Mouse (Mus musculus) embryo, embryonic 11.5 days (tissue): Measurements from ENCODE around the gene Espl1.
"Not testable (repeated sequence)": the region's sequence is repeated elsewhere in the genome, so short reads cannot be mapped to it uniquely, and the experiment has no call there.

Source experiments
- DNase-seq: peaks from one replicate; pipeline ENCODE4 v3.0.0-alpha.2; 2012; ENCODE audit warnings: low read depth, low spot score

Espl1 gene

GRCm38 (mm10) chr15:102335254-102335653, 39.2 kb downstream of the Espl1 start:
- DNase-seq, result no peak

GRCm38 (mm10) chr15:102335925-102336324, 39.9 kb downstream of the Espl1 start:
- DNase-seq, result not testable (repeated sequence)

GRCm38 (mm10) chr15:102336946-102337345, 40.9 kb downstream of the Espl1 start:
- DNase-seq, result no peak

GRCm38 (mm10) chr15:102339612-102340011, 43.5 kb downstream of the Espl1 start:
- DNase-seq, result no peak

- no peak for DNase-seq
These were observed 45.5 kb downstream of the Espl1 start for GRCm38 (mm10) chr15:102341580-102341979.

GRCm38 (mm10) chr15:102344490-102344889, 48.4 kb downstream of the Espl1 start:
- no peak for DNase-seq

- DNase-seq, result no peak
These were observed 50.4 kb downstream of the Espl1 start for GRCm38 (mm10) chr15:102346444-102346843.

- peak; percentile 93 for DNase-seq
These were observed 54.3 kb downstream of the Espl1 start, which contains the start of gene Aaas for GRCm38 (mm10) chr15:102350138-102350941. TSS of gene Aaas (minus strand) at chr15:102350771.

- no peak for DNase-seq
These were observed 54.9 kb downstream of the Espl1 start for GRCm38 (mm10) chr15:102350942-102351291.

GRCm38 (mm10) chr15:102352177-102352576, 56.1 kb downstream of the Espl1 start:
- DNase-seq, result no peak

- DNase-seq, result no peak
These were observed 57.9 kb downstream of the Espl1 start for GRCm38 (mm10) chr15:102353986-102354385.

- DNase-seq, result peak; percentile 39
These were observed 59.2 kb downstream of the Espl1 start for GRCm38 (mm10) chr15:102355134-102355870.

- peak; percentile 50 for DNase-seq
These were observed 59.9 kb downstream of the Espl1 start for GRCm38 (mm10) chr15:102355871-102356441.

GRCm38 (mm10) chr15:102356501-102357325, 60.6 kb downstream of the Espl1 start:
- no peak for DNase-seq

- no peak for DNase-seq
These were observed 62.1 kb downstream of the Espl1 start for GRCm38 (mm10) chr15:102358126-102358525.

GRCm38 (mm10) chr15:102358834-102359233, 62.8 kb downstream of the Espl1 start:
- no peak for DNase-seq

- no peak for DNase-seq
These were observed 66.6 kb downstream of the Espl1 start for GRCm38 (mm10) chr15:102362648-102363047.

- DNase-seq, result no peak
These were observed 68.6 kb downstream of the Espl1 start for GRCm38 (mm10) chr15:102364678-102365077.

- DNase-seq, result no peak
These were observed 70.2 kb downstream of the Espl1 start for GRCm38 (mm10) chr15:102366238-102366637.

- DNase-seq, result no peak
These were observed 70.8 kb downstream of the Espl1 start, which contains the start of gene Sp7 for GRCm38 (mm10) chr15:102366733-102367344. TSS of gene Sp7 (minus strand) at chr15:102367182.

GRCm38 (mm10) chr15:102369972-102370371, 73.9 kb downstream of the Espl1 start:
- no peak for DNase-seq
